Mouse (Mus musculus) erythroblast, adult 5-6 weeks (primary cell): ENCODE data around the gene Lyzl6. TPM values are rescaled to one million over a fixed set of nuclear protein-coding genes. Genes with fewer than 3 reads are reported as not detected.

Experiments used
- ATAC-seq: replicated peaks from 2 replicates; pipeline ENCODE4 v1.8.0; 2016; ENCODE audit warnings: moderate number of reproducible peaks, mild to moderate bottlenecking, moderate TSS enrichment, inconsistent platforms; ENCODE audit not compliant: poor library complexity, low FRiP score, severe bottlenecking
- total RNA-seq, 2 experiments: library from RNA; stranded (forward) in 1 of 2; stranded (reverse) in 1 of 2; fragments of 150-400 nt in 1 of 2; fragments of 200-764, 138-1000 nt in 1 of 2; gene quantifications; 2 replicates each; pipeline versions ENCODE4 v1.2.3 to v1.2.4; 2015 to 2017; ENCODE audit warnings: low replicate concordance in 2 of 2

Gene Lyzl6
- total RNA-seq (2015; ENCODE audit: low replicate concordance) (not detected in 2 replicates), total RNA-seq (2017; ENCODE audit: low replicate concordance) (not detected in 2 replicates)

GRCm38 (mm10) chr11:103638790-103639189 is at the start of gene Lyzl6:
Gene Lyzl6 (minus strand): TSS chr11:103638890.
- no peak for ATAC-seq

DNA sequence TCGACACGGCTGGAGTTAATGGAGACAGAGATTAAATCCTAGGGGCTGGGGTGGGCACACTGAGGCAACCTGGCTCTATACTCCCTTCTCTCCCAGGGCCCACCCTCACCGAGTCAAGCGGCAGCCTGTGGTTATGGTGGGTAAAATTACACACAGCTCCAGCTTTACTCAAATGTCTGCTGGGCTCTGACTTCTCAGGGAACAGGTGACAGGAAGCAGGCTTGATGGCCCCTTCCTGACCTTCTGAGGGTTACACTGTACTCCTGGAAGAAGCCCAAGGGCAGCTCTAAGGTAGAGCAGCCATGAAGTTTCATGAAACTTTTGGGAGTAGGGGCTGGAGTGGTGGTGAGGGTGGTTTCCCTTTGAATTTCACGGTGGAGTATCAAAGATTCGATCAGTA is 48.0 kb upstream of the Lyzl6 start:
- no peak for ATAC-seq

DNA sequence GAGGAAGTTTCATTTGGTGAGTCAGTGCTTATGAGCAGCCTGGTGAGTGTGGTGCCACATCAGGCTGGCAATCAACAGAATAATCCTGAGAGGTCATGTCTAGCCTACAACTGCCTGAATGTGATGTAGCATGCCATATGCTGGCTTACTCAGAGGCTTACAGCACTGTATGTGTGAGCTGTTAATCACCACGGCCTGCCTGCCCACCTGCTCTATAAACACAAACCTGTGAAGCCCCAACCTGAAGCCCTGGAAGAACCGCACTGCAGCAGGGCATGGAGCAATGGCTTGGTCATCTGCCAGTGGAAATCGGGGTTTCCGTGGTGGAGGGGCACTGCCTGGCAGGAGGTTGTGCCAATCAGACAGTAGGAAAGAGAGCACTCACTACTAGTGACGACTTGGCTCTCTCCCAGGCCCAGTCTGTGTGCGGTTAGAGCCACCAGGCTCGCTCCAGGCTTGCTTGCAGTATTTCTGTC is 46.6 kb upstream of the Lyzl6 start:
- no peak for ATAC-seq

DNA sequence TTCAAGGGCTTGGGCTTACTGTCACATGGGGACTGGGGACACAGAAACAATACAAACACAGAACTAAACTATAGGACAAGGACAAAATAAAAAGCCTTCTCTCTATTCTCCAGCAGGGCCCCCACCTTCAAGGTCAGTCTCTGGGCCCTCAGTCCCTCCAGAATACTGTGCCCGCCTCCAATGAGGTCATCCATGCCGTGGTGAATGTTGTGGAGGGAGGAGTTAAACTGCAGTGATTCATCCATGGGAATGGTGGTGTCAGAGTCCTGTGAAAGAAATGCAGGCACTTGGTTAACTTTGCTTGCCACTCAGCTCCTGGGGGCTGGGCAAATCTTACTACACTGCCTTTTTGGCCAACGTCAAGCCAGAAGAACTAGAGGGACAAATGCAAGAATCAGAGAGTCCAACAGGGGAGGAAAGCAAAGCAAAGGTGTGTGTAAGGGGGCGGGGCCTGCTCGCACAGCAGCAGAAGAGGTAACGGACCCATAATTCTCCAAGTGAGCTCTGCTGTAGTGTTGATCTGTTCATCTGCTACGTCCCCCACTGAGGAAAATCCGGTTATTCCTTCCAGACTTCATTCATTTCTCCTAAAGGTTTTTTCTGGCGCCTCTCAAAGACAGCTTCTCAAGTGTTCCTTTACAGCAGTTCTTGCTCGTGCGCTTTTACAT is 45.1 kb upstream of the Lyzl6 start:
- no peak for ATAC-seq

GRCm38 (mm10) chr11:103677042-103677441 is 38.4 kb upstream of the Lyzl6 start:
- ATAC-seq, result peak; percentile 61; the same call in 1 of the 2 replicates

DNA sequence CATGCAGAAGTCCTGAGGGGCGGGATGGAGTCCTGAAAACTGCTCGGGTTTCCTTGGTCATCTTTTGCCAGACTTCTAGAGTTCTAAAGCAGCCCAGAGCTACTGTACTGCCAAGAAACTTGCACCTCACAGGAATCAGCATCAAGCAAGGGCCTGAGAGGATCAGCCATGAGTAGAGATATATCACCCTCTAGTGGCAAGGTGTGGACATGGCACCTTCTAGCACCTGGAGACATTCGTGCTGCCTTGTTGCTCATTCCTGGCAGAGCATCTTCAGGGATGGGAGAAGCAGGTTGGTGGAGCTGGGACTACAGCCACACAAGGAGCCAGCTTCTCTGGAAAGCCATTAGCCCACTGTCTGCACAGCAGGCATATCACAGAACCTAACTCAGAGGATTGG is 36.9 kb upstream of the Lyzl6 start:
- ATAC-seq, result peak; percentile 83

- ATAC-seq, result no peak
These were observed 28.3 kb upstream of the Lyzl6 start for GRCm38 (mm10) chr11:103666907-103667426.

GRCm38 (mm10) chr11:103666181-103666906 is 27.7 kb upstream of the Lyzl6 start:
- ATAC-seq, result no peak

GRCm38 (mm10) chr11:103665695-103666094 is 27.0 kb upstream of the Lyzl6 start:
- ATAC-seq, result no peak

GRCm38 (mm10) chr11:103663119-103663518 is 24.4 kb upstream of the Lyzl6 start:
- ATAC-seq, result no peak

- ATAC-seq, result no peak
These were observed 23.9 kb upstream of the Lyzl6 start for GRCm38 (mm10) chr11:103662546-103662945.

DNA sequence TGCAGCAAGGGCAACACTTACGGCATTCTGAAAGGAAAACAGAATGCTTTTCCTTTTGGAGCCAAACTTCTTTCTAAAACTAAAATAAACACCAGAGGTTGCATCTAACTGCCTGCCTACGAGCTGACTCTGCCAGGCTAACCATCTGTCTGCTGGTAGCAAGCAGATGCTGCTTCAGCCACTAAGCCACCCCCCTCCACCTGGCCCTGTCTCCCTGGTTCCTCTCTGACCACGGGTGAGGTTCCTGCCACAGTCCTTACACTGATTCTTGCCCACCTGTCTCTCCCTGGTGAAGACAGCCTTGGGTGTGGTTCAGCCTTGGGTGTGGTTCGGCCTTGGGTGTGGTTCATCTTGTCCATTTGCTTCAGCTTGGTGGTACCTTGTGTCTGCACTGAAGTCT is 23.2 kb upstream of the Lyzl6 start:
- ATAC-seq, result no peak

DNA sequence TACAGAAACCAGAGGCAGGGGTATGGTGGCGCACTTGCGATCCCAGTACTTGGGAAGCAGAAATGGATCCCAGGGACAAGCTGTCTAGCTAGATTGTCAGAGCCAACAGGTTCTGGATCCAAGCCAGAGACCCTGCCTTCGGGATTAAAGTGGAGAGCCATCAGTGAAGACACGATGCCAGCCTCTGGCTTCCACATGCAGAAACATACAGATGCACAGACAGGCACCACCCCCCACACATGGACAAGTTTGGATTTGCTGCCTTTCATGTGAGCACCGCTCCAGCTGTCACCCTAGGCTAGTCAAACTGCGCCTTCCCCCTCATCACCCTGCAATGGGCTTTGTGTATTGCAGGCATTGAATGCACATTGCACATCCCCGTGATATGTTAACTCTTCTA is 19.5 kb upstream of the Lyzl6 start:
- no peak for ATAC-seq

GRCm38 (mm10) chr11:103656520-103656919 is 17.8 kb upstream of the Lyzl6 start:
- no peak for ATAC-seq

DNA sequence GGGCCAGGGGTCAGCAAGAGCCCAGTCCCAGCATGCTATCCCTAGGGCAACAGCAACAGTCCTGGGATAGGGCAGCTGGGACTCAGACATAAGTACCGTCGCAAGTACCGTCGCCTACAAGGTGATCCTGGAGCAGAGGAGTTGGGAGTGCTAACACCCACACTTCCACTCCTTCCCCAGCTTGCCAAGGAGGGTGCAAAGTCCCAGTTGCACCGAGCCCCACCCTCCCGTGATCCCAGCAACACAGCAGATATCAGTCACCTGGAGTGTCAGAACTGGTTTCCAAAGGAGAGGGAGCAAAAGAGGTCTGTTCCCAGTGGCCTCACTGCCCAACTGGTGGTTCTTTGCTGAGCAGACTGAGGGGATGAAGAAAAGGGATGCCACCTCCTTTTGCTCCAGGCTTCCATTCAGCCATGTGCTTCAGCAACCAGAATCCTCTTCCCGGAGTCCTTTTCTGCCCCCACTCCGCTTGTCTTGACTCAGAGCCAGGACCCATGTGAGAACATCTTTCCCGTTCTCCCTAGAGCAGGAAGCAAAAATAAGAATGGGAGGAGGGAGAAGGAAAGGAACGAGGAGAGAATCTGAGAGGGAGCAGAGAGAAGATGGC is 14.8 kb upstream of the Lyzl6 start:
- ATAC-seq, result no peak

DNA sequence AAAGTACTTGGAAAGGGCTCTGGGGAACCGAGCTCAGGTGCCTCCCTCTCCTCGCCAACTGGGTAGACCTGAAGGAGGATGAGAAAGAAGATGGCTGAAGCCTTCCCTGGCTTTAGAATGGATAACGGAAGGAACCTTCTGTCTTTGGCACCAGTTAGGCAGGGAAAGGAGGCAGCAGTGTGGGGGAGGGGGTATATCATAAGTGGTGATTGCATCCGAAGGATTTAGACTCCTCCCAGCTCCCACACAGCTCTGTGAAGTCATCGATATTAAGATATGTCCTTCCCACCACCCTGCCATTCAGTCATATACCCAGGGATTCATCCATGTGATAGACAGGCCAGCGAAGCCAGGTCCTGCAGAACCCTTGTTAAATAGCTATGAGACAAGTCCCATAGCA is 12.7 kb upstream of the Lyzl6 start:
- no peak for ATAC-seq

- ATAC-seq, result no peak
These were observed 11.3 kb upstream of the Lyzl6 start for GRCm38 (mm10) chr11:103649983-103650493.

DNA sequence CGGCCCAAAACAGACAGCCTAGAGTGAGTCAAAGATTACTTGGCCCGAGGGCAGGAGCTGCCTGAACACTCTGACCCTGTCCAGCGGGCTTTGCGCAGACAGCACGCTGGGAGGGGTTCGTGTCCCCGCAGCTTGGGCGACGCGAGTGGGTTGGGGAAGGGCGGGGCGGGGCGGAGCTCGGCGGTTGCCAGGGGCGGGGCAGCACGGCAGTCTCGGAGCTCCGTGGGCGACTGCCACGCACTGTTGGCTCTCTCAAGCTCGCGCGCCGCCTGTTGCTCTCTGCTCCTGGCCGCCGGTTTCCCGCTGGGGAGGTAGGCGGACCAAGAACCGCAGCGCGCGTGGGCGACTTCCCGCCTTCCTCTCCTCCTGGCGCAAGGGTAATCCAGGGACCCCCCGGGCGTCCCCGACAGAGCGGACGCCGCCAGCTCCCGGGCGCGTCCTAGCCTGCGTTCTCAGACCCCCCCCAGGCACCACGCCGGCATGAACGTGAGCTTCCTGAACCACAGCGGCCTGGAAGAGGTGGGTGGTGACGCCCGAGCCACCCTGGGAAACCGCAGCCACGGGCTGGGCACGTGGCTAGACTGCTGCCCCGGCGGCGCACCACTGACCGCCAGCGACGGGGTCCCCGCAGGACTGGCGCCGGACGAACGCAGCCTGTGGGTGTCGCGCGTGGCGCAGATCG is 10.8 kb upstream of the Lyzl6 start, which contains the start of gene Rprml:
Rprml (plus strand) TSS at position 270 of the 682 bp plus-strand sequence.
- no peak for ATAC-seq

DNA sequence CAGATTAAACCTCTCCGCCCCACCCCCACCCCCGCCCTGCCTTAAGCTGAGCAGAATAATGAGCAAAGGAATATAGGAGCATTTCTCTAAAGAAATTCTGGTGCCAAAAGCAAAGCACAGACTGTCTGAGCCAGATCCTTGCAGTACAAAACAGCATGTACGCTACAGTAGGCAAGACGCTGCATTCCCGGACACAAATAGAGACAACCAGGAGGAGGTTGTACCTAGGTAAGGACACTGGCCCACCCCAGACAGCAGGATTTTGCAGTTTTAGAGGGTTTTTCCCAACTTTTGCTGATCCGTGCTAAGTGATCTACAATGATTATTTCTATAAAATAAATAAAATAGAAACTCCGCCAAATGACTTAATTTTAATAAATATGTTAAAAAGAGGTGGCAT is 10.0 kb upstream of the Lyzl6 start:
- no peak for ATAC-seq
